Mouse (Mus musculus) stomach, postnatal 0 days (tissue): ENCODE measurements around the gene Hint1. TPM values are rescaled to one million over a fixed set of nuclear protein-coding genes. Genes with fewer than 3 reads are reported as not detected.

Experiments
- ATAC-seq: fragments of 200-750 bp; cut with Nextera tagmentation; 2 replicates; pipeline ENCODE4 v1.8.0; 2017; ENCODE audit not compliant: low FRiP score, low TSS enrichment
- DNase-seq: peaks from one replicate; pipeline ENCODE4 v3.0.0-alpha.2; 2016; ENCODE audit warnings: low spot score
- H3K27ac ChIP-seq: fragments of 300-500 bp; sonication (generic); replicated peaks from 2 replicates; pipeline ENCODE4 v1.5.1; 2014; ENCODE audit warnings: mild to moderate bottlenecking, control low read depth
- H3K27me3 ChIP-seq: fragments of 300-500 bp; sonication (generic); 2 replicates; pipeline ENCODE4 v1.6.1; 2014; ENCODE audit warnings: low read length; ENCODE audit not compliant: control insufficient read depth, insufficient read depth
- H3K36me3 ChIP-seq: fragments of 300-500 bp; sonication (generic); 2 replicates; pipeline ENCODE4 v1.6.1; 2014; ENCODE audit warnings: low read length, mixed read lengths; ENCODE audit not compliant: control insufficient read depth, insufficient read depth
- H3K4me1 ChIP-seq: fragments of 300-500 bp; sonication (generic); replicated peaks from 2 replicates; pipeline ENCODE4 v1.6.1; 2014; ENCODE audit warnings: antibody characterized with exemption; ENCODE audit not compliant: control insufficient read depth, insufficient read depth
- H3K4me2 ChIP-seq: fragments of 300-500 bp; sonication (generic); replicated peaks from 2 replicates; pipeline ENCODE4 v1.6.1; 2014; ENCODE audit warnings: low read depth, mild to moderate bottlenecking, control low read depth, moderate library complexity
- H3K4me3 ChIP-seq: fragments of 300-500 bp; sonication (generic); 2 replicates; pipeline ENCODE4 v1.5.1; 2014; ENCODE audit warnings: low read depth, low read length, control low read depth
- H3K9ac ChIP-seq: fragments of 300-500 bp; sonication (generic); 2 replicates; pipeline ENCODE4 v1.6.1; 2014; ENCODE audit warnings: mild to moderate bottlenecking, low read length, control low read depth, mixed read lengths
- H3K9me3 ChIP-seq: fragments of 300-500 bp; sonication (generic); 2 replicates; pipeline ENCODE4 v1.6.1; 2016; ENCODE audit warnings: low read length; ENCODE audit not compliant: control insufficient read depth
- CTCF ChIP-seq: IDR thresholded peaks from 2 replicates; pipeline ENCODE4 v1.5.1; 2016; ENCODE audit warnings: antibody characterized with exemption, low read depth, mild to moderate bottlenecking, moderate library complexity
- EP300 ChIP-seq: optimal IDR thresholded peaks from 2 replicates; pipeline ENCODE3; 2016; ENCODE audit warnings: antibody characterized with exemption
- WGBS: fragments of 180-500 bp; shearing (Covaris S2); extraction: QIAGEN DNeasy Blood & Tissue Kit; methylation state at CpG from one replicate; pipeline ENCODE4 v1.1.7; 2014; 5-methylcytosine and 5-hydroxymethylcytosine counted together
- polyA plus RNA-seq: library from polyadenylated mRNA; unstranded; fragments of >200 nt; fragmentation: Nextera tagmentation; extraction: Ambion mirVana; gene quantifications from 2 replicates; pipeline ENCODE4 v1.2.1, GENCODE M21; 2015

Hint1 gene
- polyA plus RNA-seq, 1 experiment from 2014 or later = 824 TPM

GRCm38 (mm10) chr11:54909273-54909672, 43.1 kb downstream of the Hint1 start:
- TF ChIP-seq EP300 = no peak
- TF ChIP-seq CTCF = no peak
- no peak for ATAC-seq

GRCm38 (mm10) chr11:54910081-54910665, 44.0 kb downstream of the Hint1 start:
- H3K4me2 ChIP-seq = no peak overlapping the region
- DNase-seq (no peak), ATAC-seq (no peak; the same call in 1 of the 2 replicates)
- H3K27me3 ChIP-seq = no peaks in the 10 kb centered on the region
- 87% methylated on average over 12 of the region's 12 CpGs for WGBS
- H3K27ac ChIP-seq = no peak overlapping the region
- TF ChIP-seq CTCF (no peak), EP300 (no peak)
- peaks cover 16% of the 10 kb centered on the region for H3K36me3 ChIP-seq
- H3K9ac ChIP-seq = no peak overlapping the region
- H3K4me1 ChIP-seq = no peaks in the 10 kb centered on the region
- no peak overlapping the region for H3K4me3 ChIP-seq
- no peaks in the 10 kb centered on the region for H3K9me3 ChIP-seq

More at GRCm38 (mm10) chr11:54909273-54909672, 43.1 kb downstream of the Hint1 start:
- no peak overlapping the region for H3K4me3 ChIP-seq
- no peak for DNase-seq
- H3K27me3 ChIP-seq = no peaks in the 10 kb centered on the region
- peaks cover 13% of the 10 kb centered on the region for H3K36me3 ChIP-seq
- no peak overlapping the region for H3K9ac ChIP-seq
- H3K9me3 ChIP-seq = no peaks in the 10 kb centered on the region
- WGBS = 84% methylated on average over 11 of the region's 11 CpGs
- H3K4me2 ChIP-seq = no peak overlapping the region
- H3K4me1 ChIP-seq = no peaks in the 10 kb centered on the region
- H3K27ac ChIP-seq = no peak overlapping the region

GRCm38 (mm10) chr11:54911201-54911600, 45.0 kb downstream of the Hint1 start:
- Histone ChIP-seq H3K4me2 (no peak overlapping the region), H3K9me3 (no peaks in the 10 kb centered on the region), H3K27me3 (no peaks in the 10 kb centered on the region), H3K9ac (no peak overlapping the region), H3K4me1 (no peaks in the 10 kb centered on the region), H3K4me3 (no peak overlapping the region), H3K36me3 (peaks cover 21% of the 10 kb centered on the region), H3K27ac (no peak overlapping the region)
- WGBS = 91% methylated on average over 3 of the region's 3 CpGs
- ATAC-seq = no peak
- DNase-seq = no peak
- no peak for TF ChIP-seq EP300
- TF ChIP-seq CTCF = no peak

GRCm38 (mm10) chr11:54911671-54912502, 45.7 kb downstream of the Hint1 start:
- H3K27ac ChIP-seq = no peak overlapping the region

GRCm38 (mm10) chr11:54912503-54913316, 46.5 kb downstream of the Hint1 start:
- Histone ChIP-seq H3K27me3 (no peaks in the 10 kb centered on the region), H3K4me2 (no peak overlapping the region), H3K36me3 (peaks cover 33% of the 10 kb centered on the region), H3K4me1 (no peaks in the 10 kb centered on the region), H3K4me3 (no peak overlapping the region), H3K9ac (no peak overlapping the region), H3K27ac (no peak overlapping the region), H3K9me3 (no peaks in the 10 kb centered on the region)
- WGBS = 83% methylated on average over 9 of the region's 9 CpGs
- DNase-seq (no peak), ATAC-seq (no peak)
- TF ChIP-seq CTCF = no peak
- no peak for TF ChIP-seq EP300

More at GRCm38 (mm10) chr11:54911671-54912502, 45.7 kb downstream of the Hint1 start:
- H3K4me3 ChIP-seq = no peak overlapping the region
- WGBS = 73% methylated on average over 7 of the region's 7 CpGs
- H3K4me2 ChIP-seq = no peak overlapping the region
- no peak overlapping the region for H3K9ac ChIP-seq
- H3K4me1 ChIP-seq = no peaks in the 10 kb centered on the region
- ATAC-seq = no peak
- H3K9me3 ChIP-seq = no peaks in the 10 kb centered on the region
- H3K36me3 ChIP-seq = peaks cover 26% of the 10 kb centered on the region
- no peaks in the 10 kb centered on the region for H3K27me3 ChIP-seq
- TF ChIP-seq EP300 (no peak), CTCF (no peak)
- DNase-seq = no peak
